Mouse (Mus musculus) limb, embryonic 14.5 days (tissue): ENCODE measurements at regions not wholly inside any gene's neighbourhood (a gene's known extent, or its start where the extent isn't known, plus 50 kb on each side); places are given as distances from the start of the nearest gene placed in this dataset.

Source experiments
- ATAC-seq: fragments of 200-750 bp; cut with Nextera tagmentation; 2 replicates; pipeline ENCODE4 v1.8.0; 2017; ENCODE audit warnings: low read depth, moderate number of reproducible peaks, moderate TSS enrichment; ENCODE audit not compliant: low FRiP score
- DNase-seq: peaks from one replicate; pipeline ENCODE4 v3.0.0-alpha.2; 2015; ENCODE audit warnings: low spot score
- H3K27ac ChIP-seq: fragments of 300-500 bp; sonication (generic); replicated peaks from 2 replicates; pipeline ENCODE4 v1.5.1; 2014; ENCODE audit warnings: low read depth, mild to moderate bottlenecking, low read length, moderate library complexity, mixed read lengths
- H3K27me3 ChIP-seq: fragments of 300-500 bp; sonication (generic); 2 replicates; pipeline ENCODE4 v1.6.1; 2014; ENCODE audit warnings: low read length, mixed read lengths; ENCODE audit not compliant: control insufficient read depth, insufficient read depth
- H3K36me3 ChIP-seq: fragments of 300-500 bp; sonication (generic); 2 replicates; pipeline ENCODE4 v1.6.1; 2014; ENCODE audit warnings: mild to moderate bottlenecking, low read length, moderate library complexity, mixed read lengths; ENCODE audit not compliant: control insufficient read depth, insufficient read depth
- H3K4me1 ChIP-seq: fragments of 300-500 bp; sonication (generic); 2 replicates; pipeline ENCODE4 v1.6.1; 2014; ENCODE audit warnings: antibody characterized with exemption, low read length, mixed read lengths; ENCODE audit not compliant: control insufficient read depth, insufficient read depth
- H3K4me2 ChIP-seq: fragments of 300-500 bp; sonication (generic); replicated peaks from 2 replicates; pipeline ENCODE4 v1.6.1; 2014; ENCODE audit warnings: low read depth, mild to moderate bottlenecking, low read length, moderate library complexity; ENCODE audit not compliant: severe bottlenecking
- H3K4me3 ChIP-seq: fragments of 300-500 bp; sonication (generic); replicated peaks from 2 replicates; pipeline ENCODE4 v1.5.1; 2014; ENCODE audit warnings: low read length
- H3K9ac ChIP-seq: fragments of 300-500 bp; sonication (generic); 2 replicates; pipeline ENCODE4 v1.6.1; 2014; ENCODE audit warnings: mild to moderate bottlenecking, low read depth, low read length, moderate library complexity; ENCODE audit not compliant: severe bottlenecking
- H3K9me3 ChIP-seq: fragments of 300-500 bp; sonication (generic); 2 replicates; pipeline ENCODE4 v1.6.1; 2016; ENCODE audit warnings: low read length; ENCODE audit not compliant: control insufficient read depth
- POLR2A ChIP-seq: fragments of 200-500 bp; IDR thresholded peaks from 2 replicates; pipeline ENCODE4 v1.8.0; 2012; ENCODE audit warnings: inconsistent platforms, mild to moderate bottlenecking, moderate library complexity, borderline replicate concordance; ENCODE audit not compliant: insufficient read depth, insufficient read length; ENCODE audit errors: extremely low read depth
- WGBS: fragments of 180-500 bp; shearing (Covaris S2); extraction: QIAGEN DNeasy Blood & Tissue Kit; methylation state at CpG from one replicate; pipeline ENCODE4 v1.1.7; 2014; 5-methylcytosine and 5-hydroxymethylcytosine counted together

DNA sequence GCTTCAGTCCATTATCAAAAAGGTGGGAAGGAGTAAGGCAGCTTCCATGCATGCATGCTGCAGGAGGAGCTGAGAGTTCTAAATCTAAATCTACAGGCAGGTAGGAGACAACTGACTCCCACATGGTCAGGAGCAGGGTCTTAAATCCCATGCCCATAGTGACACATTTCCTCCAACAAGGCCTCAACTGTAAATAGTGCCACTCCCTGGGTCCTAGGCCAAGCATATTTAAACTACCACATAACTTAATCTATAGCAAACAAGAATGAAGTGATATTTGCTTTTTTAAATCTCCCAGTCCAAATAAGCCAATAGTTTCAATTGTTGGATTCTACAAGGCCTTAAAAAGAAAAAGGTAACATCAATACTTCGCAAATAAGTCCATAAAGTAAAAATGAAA lies 1345.4 kb upstream of the Dsel start:
- 76% methylated on average over 1 of the region's 1 CpGs for WGBS
- H3K9ac ChIP-seq, result no peak overlapping the region
- TF ChIP-seq POLR2A, result no peak
- H3K4me1 ChIP-seq, result no peaks in the 10 kb centered on the region
- H3K4me3 ChIP-seq, result no peak overlapping the region
- H3K27ac ChIP-seq, result no peak overlapping the region
- no peaks in the 10 kb centered on the region for H3K9me3 ChIP-seq
- DNase-seq (no peak), ATAC-seq (no peak)
- H3K4me2 ChIP-seq, result no peak overlapping the region
- H3K36me3 ChIP-seq, result no peaks in the 10 kb centered on the region
- H3K27me3 ChIP-seq, result no peaks in the 10 kb centered on the region

DNA sequence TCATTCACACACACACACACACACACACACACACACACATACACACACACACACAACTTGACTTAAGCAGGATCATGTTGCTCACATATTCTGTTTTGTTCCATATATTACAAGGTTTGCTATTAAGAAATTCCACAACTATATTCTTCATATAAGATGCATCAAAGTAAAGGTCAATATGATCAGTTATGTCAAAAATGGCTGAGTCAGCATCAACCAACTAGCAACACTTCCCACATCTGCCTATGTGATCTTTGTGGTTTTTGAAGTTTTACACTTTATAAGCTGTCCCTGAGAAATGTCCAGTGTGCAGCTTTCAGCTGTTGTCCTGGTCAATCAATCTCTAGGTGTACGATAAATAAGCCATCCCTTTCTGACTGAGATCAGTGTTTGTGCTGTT lies 1339.3 kb upstream of the Dsel start:
- no peaks in the 10 kb centered on the region for H3K36me3 ChIP-seq
- H3K4me2 ChIP-seq, result no peak overlapping the region
- ATAC-seq (no peak), DNase-seq (no peak)
- H3K27ac ChIP-seq, result no peak overlapping the region
- no peaks in the 10 kb centered on the region for H3K9me3 ChIP-seq
- 87% methylated on average over 1 of the region's 1 CpGs for WGBS
- no peak for TF ChIP-seq POLR2A
- no peaks in the 10 kb centered on the region for H3K27me3 ChIP-seq
- H3K9ac ChIP-seq, result no peak overlapping the region
- H3K4me3 ChIP-seq, result no peak overlapping the region
- H3K4me1 ChIP-seq, result no peaks in the 10 kb centered on the region

- WGBS, result 73% methylated on average over 1 of the region's 1 CpGs
- H3K9me3 ChIP-seq, result no peaks in the 10 kb centered on the region
- H3K9ac ChIP-seq, result no peak overlapping the region
- H3K36me3 ChIP-seq, result no peaks in the 10 kb centered on the region
- H3K4me2 ChIP-seq, result no peak overlapping the region
- H3K4me1 ChIP-seq, result no peaks in the 10 kb centered on the region
- H3K27me3 ChIP-seq, result no peaks in the 10 kb centered on the region
- TF ChIP-seq POLR2A, result no peak
- no peak overlapping the region for H3K4me3 ChIP-seq
- ATAC-seq (no peak), DNase-seq (no peak)
- H3K27ac ChIP-seq, result no peak overlapping the region
Measured at GRCm38 (mm10) chr1:113194116-113194812, 1329.5 kb upstream of the Dsel start.

- no peak for ATAC-seq
- WGBS, result 78% methylated on average over 1 of the region's 1 CpGs
Measured at GRCm38 (mm10) chr1:113163173-113163572, 1298.5 kb upstream of the Dsel start.

More at GRCm38 (mm10) chr1:113163173-113163572, 1298.5 kb upstream of the Dsel start:
- TF ChIP-seq POLR2A, result no peak
- Histone ChIP-seq H3K4me2 (no peak overlapping the region), H3K9ac (no peak overlapping the region), H3K9me3 (no peaks in the 10 kb centered on the region), H3K36me3 (no peaks in the 10 kb centered on the region), H3K4me3 (no peak overlapping the region), H3K27ac (no peak overlapping the region), H3K4me1 (no peaks in the 10 kb centered on the region), H3K27me3 (no peaks in the 10 kb centered on the region)
- no peak for DNase-seq
